Mouse (Mus musculus) C2C12 (cell line): Measurements from ENCODE around the gene Efcab12. TPM values are rescaled to one million over a fixed set of nuclear protein-coding genes. Genes with fewer than 3 reads are reported as not detected.
"Not testable (repeated sequence)": the region's sequence is repeated elsewhere in the genome, so short reads cannot be mapped to it uniquely, and the experiment has no call there.

Source experiments
- H3K27me3 ChIP-seq: one replicate; pipeline ENCODE4 v1.6.1; 2011; ENCODE audit not compliant: control insufficient read depth, insufficient read depth, insufficient read length
- H3K36me3 ChIP-seq: one replicate; pipeline ENCODE4 v1.6.1; 2011; ENCODE audit not compliant: control insufficient read depth, insufficient read depth
- H3K4me3 ChIP-seq: one replicate; pipeline ENCODE4 v1.5.1; 2011; ENCODE audit warnings: mild to moderate bottlenecking, control low read depth; ENCODE audit not compliant: poor library complexity, insufficient read depth, severe bottlenecking
- H3K79me2 ChIP-seq: one replicate; pipeline ENCODE4 v1.6.1; 2011; ENCODE audit not compliant: control insufficient read depth, insufficient read depth
- H3K79me3 ChIP-seq: one replicate; pipeline ENCODE4 v1.6.1; 2011; ENCODE audit warnings: low read depth, control low read depth
- H3ac ChIP-seq: one replicate; pipeline ENCODE3; 2011; ENCODE audit warnings: low read depth; ENCODE audit not compliant: control insufficient read depth, insufficient read length
- CEBPB ChIP-seq: IDR thresholded peaks from one replicate; pipeline ENCODE4 v1.6.1; 2011; ENCODE audit warnings: low read depth, mild to moderate bottlenecking, control low read depth, moderate library complexity
- CTCF ChIP-seq: IDR thresholded peaks from one replicate; pipeline ENCODE4 v1.5.1; 2011; ENCODE audit not compliant: control insufficient read depth, insufficient read depth, insufficient read length
- FOSL1 ChIP-seq: IDR thresholded peaks from one replicate; pipeline ENCODE4 v1.8.0; 2011; ENCODE audit warnings: mild to moderate bottlenecking, low read length; ENCODE audit not compliant: poor library complexity, insufficient read depth, severe bottlenecking
- MAX ChIP-seq: IDR thresholded peaks from one replicate; pipeline ENCODE4 v1.6.1; 2011; ENCODE audit warnings: mild to moderate bottlenecking, control low read depth
- MYOD1 ChIP-seq: IDR thresholded peaks from one replicate; pipeline ENCODE4 v1.6.1; 2011; ENCODE audit warnings: low read depth; ENCODE audit not compliant: control insufficient read depth, insufficient read length
- MYOG ChIP-seq: IDR thresholded peaks from one replicate; pipeline ENCODE4 v1.6.1; 2011; ENCODE audit not compliant: control insufficient read depth, insufficient read length; ENCODE audit errors: extremely low read depth
- USF1 ChIP-seq: IDR thresholded peaks from one replicate; pipeline ENCODE4 v1.6.1; 2011; ENCODE audit warnings: low read depth, mild to moderate bottlenecking, control low read depth, moderate library complexity
- polyA plus RNA-seq: library from polyadenylated mRNA; unstranded; fragments of >200 nt; fragmentation: generic; extraction: Trizol; gene quantifications from one replicate; pipeline ENCODE4 v1.2.1, GENCODE M21; 2012; ENCODE audit warnings: missing spikeins

Efcab12 gene
- polyA plus RNA-seq, 1 experiment: not detected

- Histone ChIP-seq H3ac (no peak overlapping the region), H3K79me3 (no peaks in the 10 kb centered on the region), H3K79me2 (no peaks in the 10 kb centered on the region), H3K36me3 (no peaks in the 10 kb centered on the region), H3K27me3 (no peaks in the 10 kb centered on the region), H3K4me3 (no peak overlapping the region)
- no peak for TF ChIP-seq MYOD1
- no peak for TF ChIP-seq CTCF
- no peak for TF ChIP-seq FOSL1
- no peak for TF ChIP-seq USF1
- no peak for TF ChIP-seq MYOG
- TF ChIP-seq MAX: no peak
- TF ChIP-seq CEBPB: no peak
Observed at GRCm38 (mm10) chr6:115877239-115877638, 39.0 kb upstream of the Efcab12 start.

- not testable (repeated sequence) for H3K27me3 ChIP-seq, H3K4me3 ChIP-seq, H3K79me3 ChIP-seq, H3ac ChIP-seq, H3K79me2 ChIP-seq, H3K36me3 ChIP-seq
Observed at GRCm38 (mm10) chr6:115871318-115871717, 33.1 kb upstream of the Efcab12 start.

GRCm38 (mm10) chr6:115867157-115867556 is 28.9 kb upstream of the Efcab12 start:
- H3K4me3 ChIP-seq, H3K27me3 ChIP-seq, H3K36me3 ChIP-seq, H3ac ChIP-seq, H3K79me2 ChIP-seq, H3K79me3 ChIP-seq: not testable (repeated sequence)

- H3K79me2 ChIP-seq: no peaks in the 10 kb centered on the region
- no peaks in the 10 kb centered on the region for H3K79me3 ChIP-seq
- H3K4me3 ChIP-seq: no peak overlapping the region
- TF ChIP-seq FOSL1 (no peak), CEBPB (no peak), CTCF (no peak), MYOG (no peak), MYOD1 (no peak), MAX (no peak), USF1 (no peak)
- no peak overlapping the region for H3ac ChIP-seq
- H3K36me3 ChIP-seq: peaks cover 7% of the 10 kb centered on the region
- H3K27me3 ChIP-seq: no peaks in the 10 kb centered on the region
Observed at GRCm38 (mm10) chr6:115865246-115865645, 27.0 kb upstream of the Efcab12 start.

GRCm38 (mm10) chr6:115863340-115863841 is 25.2 kb upstream of the Efcab12 start:
- Histone ChIP-seq H3K36me3 (peaks cover 7% of the 10 kb centered on the region), H3K79me2 (no peaks in the 10 kb centered on the region)
- TF ChIP-seq MYOG: no peak
- TF ChIP-seq USF1: no peak
- no peak for TF ChIP-seq MYOD1
- TF ChIP-seq MAX: no peak
- TF ChIP-seq CTCF: no peak
- TF ChIP-seq CEBPB: no peak
- no peak for TF ChIP-seq FOSL1

GRCm38 (mm10) chr6:115860027-115860556 is 21.9 kb upstream of the Efcab12 start:
- H3K79me2 ChIP-seq: no peaks in the 10 kb centered on the region
- H3K36me3 ChIP-seq: peaks cover 7% of the 10 kb centered on the region
- no peak overlapping the region for H3K4me3 ChIP-seq
- no peaks in the 10 kb centered on the region for H3K79me3 ChIP-seq
- no peaks in the 10 kb centered on the region for H3K27me3 ChIP-seq
- no peak overlapping the region for H3ac ChIP-seq
- no peak for TF ChIP-seq USF1
- no peak for TF ChIP-seq CEBPB
- TF ChIP-seq MAX: no peak
- no peak for TF ChIP-seq MYOD1
- TF ChIP-seq FOSL1: no peak
- no peak for TF ChIP-seq CTCF
- TF ChIP-seq MYOG: no peak

More at GRCm38 (mm10) chr6:115863340-115863841, 25.2 kb upstream of the Efcab12 start:
- H3K27me3 ChIP-seq: no peaks in the 10 kb centered on the region
- no peak overlapping the region for H3ac ChIP-seq
- no peaks in the 10 kb centered on the region for H3K79me3 ChIP-seq
- H3K4me3 ChIP-seq: no peak overlapping the region

GRCm38 (mm10) chr6:115859258-115859657 is 21.0 kb upstream of the Efcab12 start:
- no peaks in the 10 kb centered on the region for H3K79me3 ChIP-seq
- H3K27me3 ChIP-seq: no peaks in the 10 kb centered on the region
- no peak overlapping the region for H3ac ChIP-seq
- no peak overlapping the region for H3K4me3 ChIP-seq
- TF ChIP-seq MAX (no peak), CTCF (no peak), MYOG (no peak), USF1 (no peak), FOSL1 (no peak), MYOD1 (no peak), CEBPB (no peak)
- H3K79me2 ChIP-seq: no peaks in the 10 kb centered on the region
- peaks cover 7% of the 10 kb centered on the region for H3K36me3 ChIP-seq
